In genomic region chr10:86971680-86972502, GRCm38 (mm10) we compare ENCODE assay signal across 8 mouse cellular contexts. TPM values are rescaled to one million over a fixed set of nuclear protein-coding genes. Genes with fewer than 3 reads are reported as not detected.
DNase-seq lines count a peak whose midpoint lies in the region; ATAC-seq lines count a peak whose summit lies in the region.

No protein-coding gene starts in this region.

- DNase-seq in 3T3-L1 (ENCODE audit: low read depth, low spot score) = peak; percentile 27
- DNase-seq in adrenal gland, postnatal 25 days = peak; percentile 73
- peak; percentile 85 for DNase-seq in embryonic facial prominence, embryonic 11.5 days (ENCODE audit: low spot score)
- DNase-seq in kidney, postnatal 14 days = peak; percentile 68
- peak; percentile 81 for DNase-seq in testis, postnatal 10 days (ENCODE audit: low spot score)

- peak overlapping the region; percentile 35 for H3K9ac ChIP-seq in embryonic facial prominence, embryonic 11.5 days (replicated peaks; ENCODE audit: low read length)
- no peak overlapping the region for H3K9ac ChIP-seq in heart, embryonic 15.5 days
- H3K9ac ChIP-seq in liver, embryonic 15.5 days = no peak overlapping the region
- H3K9ac ChIP-seq in neural tube, embryonic 12.5 days = no peak overlapping the region

- WGBS in embryonic facial prominence, embryonic 11.5 days = 25% methylated on average over 13 of the region's 13 CpGs
- WGBS in heart, embryonic 15.5 days = 26% methylated on average over 13 of the region's 13 CpGs
- WGBS in liver, embryonic 15.5 days (ENCODE audit: insufficient replicate concordance) = 24% methylated on average over 13 of the region's 13 CpGs
- WGBS in neural tube, embryonic 12.5 days = 21% methylated on average over 13 of the region's 13 CpGs

- H3K4me3 ChIP-seq in embryonic facial prominence, embryonic 11.5 days (ENCODE audit: low read depth, low read length) = no peak overlapping the region
- H3K4me3 ChIP-seq in heart, embryonic 15.5 days = peak overlapping the region; percentile 33
- peak overlapping the region; percentile 21; the same call in 1 of the 2 replicates for H3K4me3 ChIP-seq in liver, embryonic 15.5 days (replicated peaks)
- H3K4me3 ChIP-seq in neural tube, embryonic 12.5 days = peak overlapping the region; percentile 20; the same call in 1 of the 2 replicates

- no peaks in the 10 kb centered on the region for H3K27me3 ChIP-seq in embryonic facial prominence, embryonic 11.5 days (ENCODE audit: control insufficient read depth, insufficient read depth, low read length)
- H3K27me3 ChIP-seq in heart, embryonic 15.5 days = peaks cover 10% of the 10 kb centered on the region
- no peaks in the 10 kb centered on the region; the same call in 1 of the 2 replicates for H3K27me3 ChIP-seq in liver, embryonic 15.5 days
- H3K27me3 ChIP-seq in neural tube, embryonic 12.5 days (replicated peaks) = no peaks in the 10 kb centered on the region

- H3K4me2 ChIP-seq in embryonic facial prominence, embryonic 11.5 days (ENCODE audit: low read depth, low read length) = peak overlapping the region; percentile 11; the same call in 1 of the 2 replicates
- H3K4me2 ChIP-seq in heart, embryonic 15.5 days = peak overlapping the region; percentile 54
- H3K4me2 ChIP-seq in liver, embryonic 15.5 days = peak overlapping the region; percentile 44
- peak overlapping the region; percentile 52 for H3K4me2 ChIP-seq in neural tube, embryonic 12.5 days (replicated peaks)

- H3K27ac ChIP-seq in embryonic facial prominence, embryonic 11.5 days (replicated peaks; ENCODE audit: low read depth, low read length) = no peak overlapping the region
- no peak overlapping the region for H3K27ac ChIP-seq in heart, embryonic 15.5 days
- no peak overlapping the region for H3K27ac ChIP-seq in liver, embryonic 15.5 days (replicated peaks)
- no peak overlapping the region for H3K27ac ChIP-seq in neural tube, embryonic 12.5 days

- no peak; the same call in 1 of the 2 replicates for ATAC-seq in embryonic facial prominence, embryonic 11.5 days (replicated peaks; ENCODE audit: insufficient number of reproducible peaks, low FRiP score, low TSS enrichment, low read depth)
- no peak; the same call in 1 of the 2 replicates for ATAC-seq in heart, embryonic 15.5 days (replicated peaks; ENCODE audit: insufficient number of reproducible peaks, insufficient read depth, low FRiP score, low read depth)
- ATAC-seq in liver, embryonic 15.5 days (ENCODE audit: insufficient read depth) = peak; percentile 50
- ATAC-seq in neural tube, embryonic 12.5 days (ENCODE audit: low FRiP score, low read depth) = peak; percentile 94

- no peaks in the 10 kb centered on the region for H3K9me3 ChIP-seq in embryonic facial prominence, embryonic 11.5 days (replicated peaks; ENCODE audit: control insufficient read depth, low read length)
- no peaks in the 10 kb centered on the region for H3K9me3 ChIP-seq in heart, embryonic 15.5 days (replicated peaks)
- no peaks in the 10 kb centered on the region for H3K9me3 ChIP-seq in liver, embryonic 15.5 days (replicated peaks)
- H3K9me3 ChIP-seq in neural tube, embryonic 12.5 days = no peaks in the 10 kb centered on the region

- H3K36me3 ChIP-seq in embryonic facial prominence, embryonic 11.5 days (replicated peaks; ENCODE audit: control insufficient read depth, insufficient read depth, low read depth, low read length) = no peaks in the 10 kb centered on the region
- no peaks in the 10 kb centered on the region for H3K36me3 ChIP-seq in heart, embryonic 15.5 days
- H3K36me3 ChIP-seq in liver, embryonic 15.5 days (replicated peaks) = no peaks in the 10 kb centered on the region
- H3K36me3 ChIP-seq in neural tube, embryonic 12.5 days = no peaks in the 10 kb centered on the region

- H3K4me1 ChIP-seq in embryonic facial prominence, embryonic 11.5 days (ENCODE audit: control insufficient read depth, insufficient read depth, low read length) = no peaks in the 10 kb centered on the region
- H3K4me1 ChIP-seq in heart, embryonic 15.5 days (replicated peaks) = peaks cover 6% of the 10 kb centered on the region
- H3K4me1 ChIP-seq in liver, embryonic 15.5 days (replicated peaks) = 0 out of 2 replicates have a peak, but pooled peaks cover 3% of the 10 kb centered on the region
- H3K4me1 ChIP-seq in neural tube, embryonic 12.5 days = peaks cover 8% of the 10 kb centered on the region; the same call in 1 of the 2 replicates

RNA-seq across cellular contexts. Expression of gene Stab2, which starts 35.9 kb away (rescaled TPM):
- total RNA-seq in adrenal gland, postnatal 25 days (2021) = 0.33 and 1.4 TPM in 2 replicates
- polyA plus RNA-seq in embryonic facial prominence, embryonic 11.5 days (2014; fragmentation: Nextera tagmentation; extraction: Ambion mirVana) = 0.18 and 0.29 TPM in 2 replicates
- polyA plus RNA-seq in heart, embryonic 15.5 days (2015; fragmentation: Nextera tagmentation; extraction: Ambion mirVana) = 0.98 and 0.99 TPM in 2 replicates
- polyA plus RNA-seq in liver, embryonic 15.5 days (2015; fragmentation: Nextera tagmentation; extraction: Ambion mirVana) = 19.5 and 21.8 TPM in 2 replicates
- 0.18 and 0.20 TPM in 2 replicates for polyA plus RNA-seq in neural tube, embryonic 12.5 days (2016; fragmentation: Nextera tagmentation; extraction: Ambion mirVana)

Comparison
In these comparisons a context has a peak if more than half of its experiments do, and no peak if none do; other contexts are left out.
1. DNase-seq: peak in every context shown above with its lines; median percentile 85 in embryonic facial prominence, embryonic 11.5 days; 81 in testis, postnatal 10 days; 73 in adrenal gland, postnatal 25 days; 68 in kidney, postnatal 14 days; 27 in 3T3-L1.
2. ATAC-seq: peak in liver, embryonic 15.5 days (single experiment) and neural tube, embryonic 12.5 days (single experiment); none in embryonic facial prominence, embryonic 11.5 days (single experiment) and heart, embryonic 15.5 days (single experiment).
3. RNA of gene Stab2, which starts 35.9 kb away (polyA plus RNA-seq): 19.5 to 21.8 TPM in liver, embryonic 15.5 days; 0.98 to 0.99 TPM in heart, embryonic 15.5 days, 0.18 to 0.29 TPM in embryonic facial prominence, embryonic 11.5 days and 0.18 to 0.20 TPM in neural tube, embryonic 12.5 days; every median in the first group is over 10 times any median in the second.
4. Peak in every context shown above with its lines, with median percentiles within 50 percentile points of each other: H3K4me2 ChIP-seq.